Mouse (Mus musculus) neural tube, postnatal 0 days (tissue): ENCODE results near the gene Cdkl4. TPM values are rescaled to one million over a fixed set of nuclear protein-coding genes. Genes with fewer than 3 reads are reported as not detected.

Experiments
- polyA plus RNA-seq: library from polyadenylated mRNA; unstranded; fragments of >200 nt; fragmentation: Nextera tagmentation; extraction: Ambion mirVana; gene quantifications from 2 replicates; pipeline ENCODE4 v1.2.1, GENCODE M21; 2015

Gene Cdkl4
- polyA plus RNA-seq: 7.2 and 7.9 TPM in 2 replicates

GRCm38 (mm10) chr17:80577639-80578038 lies at the start of gene Cdkl4:
TSS of gene Cdkl4 (minus strand) at chr17:80577813.

GRCm38 (mm10) chr17:80480031-80480854 lies 97.4 kb downstream of the Cdkl4 start, which contains the start of gene Sos1:
TSS of gene Sos1 (minus strand) at chr17:80480453.

Other genes starting within 250 kb of the Cdkl4 start
- gene Gm10190, start 204.3 kb downstream of the Cdkl4 start, polyA plus RNA-seq: 1.7 TPM in 2 replicates
- gene Sos1, start 97.4 kb downstream of the Cdkl4 start, polyA plus RNA-seq: 9.1 and 9.6 TPM in 2 replicates
- gene Map4k3, start 150.7 kb upstream of the Cdkl4 start, polyA plus RNA-seq: 19.7 and 21.1 TPM in 2 replicates